Mouse (Mus musculus) left cerebral cortex, postnatal 14 days (tissue): ENCODE results near the gene Acot7. TPM values are rescaled to one million over a fixed set of nuclear protein-coding genes. Genes with fewer than 3 reads are reported as not detected.
A peak's percentile ranks its signal among the peaks of the same experiment; 100 is the strongest.
"Not testable (repeated sequence)": the region's sequence is repeated elsewhere in the genome, so short reads cannot be mapped to it uniquely, and the experiment has no call there.

Experiments
- DNase-seq, 2 experiments: peaks; one replicate each; pipeline ENCODE4 v3.0.0; 2021 to 2022; ENCODE audit warnings: low spot score in 2 of 2, mixed read lengths in 1 of 2
- intact Hi-C: fragments of 180-260 bp; cut with DNase I; formaldehyde crosslinking; loops from one replicate; pipeline ENCODE4 v1.15.1; 2025
- total RNA-seq, 2 experiments: library from RNA; stranded (reverse); gene quantifications; 2 replicates each; pipeline ENCODE4 v1.2.3; 2021

Gene Acot7
- total RNA-seq, 2 experiments from 2014 or later = 377 to 378 TPM

DNA sequence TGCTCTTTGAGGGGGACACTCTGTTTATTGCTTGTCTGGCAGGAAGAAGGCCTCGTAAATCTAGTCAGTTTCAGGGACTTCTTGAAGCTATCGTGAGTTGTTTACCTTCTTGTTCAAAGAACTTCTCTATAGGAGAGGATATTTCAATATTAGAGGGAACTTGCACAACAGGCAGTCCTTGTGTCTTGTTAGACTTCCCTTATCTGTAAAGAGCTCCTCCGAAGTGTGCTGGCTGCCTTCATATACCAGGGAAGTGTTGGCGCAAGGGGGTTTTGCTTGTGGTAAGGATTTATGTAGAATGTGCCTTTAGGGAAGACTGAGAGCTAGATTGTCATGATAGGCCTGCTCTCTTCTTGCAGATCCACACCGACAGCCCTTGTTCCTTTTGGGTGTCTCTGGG lies 46.2 kb downstream of the Acot7 start:
- DNase-seq = no peak
- intact Hi-C loops = no loop called here

DNA sequence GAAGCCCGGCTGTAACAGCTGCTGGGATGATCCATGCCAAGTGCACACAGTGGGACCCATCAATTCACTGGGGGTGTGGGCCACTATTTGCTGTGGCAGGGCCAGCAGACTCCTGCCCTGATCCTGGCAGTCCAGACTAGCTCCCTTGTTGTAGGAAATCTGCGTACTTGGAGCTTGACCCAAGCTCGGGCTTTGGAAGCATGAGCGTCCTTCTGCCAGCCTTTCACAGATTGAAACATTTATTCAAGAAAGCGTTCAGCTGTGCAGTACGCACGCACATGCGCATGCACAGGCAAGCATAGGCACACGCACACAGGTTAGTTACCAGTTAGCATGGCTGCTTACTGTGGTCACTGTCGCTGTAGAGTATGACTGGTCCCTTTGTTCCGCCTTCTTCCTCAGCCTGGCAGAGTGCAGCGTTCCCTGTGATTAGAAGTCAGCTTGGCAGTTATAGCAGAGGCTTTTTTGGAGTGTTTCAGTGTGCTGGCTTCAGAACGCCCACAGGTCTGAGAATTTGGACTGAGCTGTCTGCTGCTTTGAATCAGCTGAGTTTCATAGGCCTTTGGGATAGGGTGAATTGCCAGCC lies 49.1 kb downstream of the Acot7 start:
- intact Hi-C loops = loop anchor here (5.0 kb wide), 1 partner anchor 35 kb away; no protein-coding TSS in a partner anchor
- peak; percentile 67 to 88 for DNase-seq

GRCm38 (mm10) chr4:152227749-152228527 lies 50.0 kb downstream of the Acot7 start:
- intact Hi-C loops = loop anchor here (5.0 kb wide), 1 partner anchor 34 kb away; no protein-coding TSS in a partner anchor
- DNase-seq = no peak

DNA sequence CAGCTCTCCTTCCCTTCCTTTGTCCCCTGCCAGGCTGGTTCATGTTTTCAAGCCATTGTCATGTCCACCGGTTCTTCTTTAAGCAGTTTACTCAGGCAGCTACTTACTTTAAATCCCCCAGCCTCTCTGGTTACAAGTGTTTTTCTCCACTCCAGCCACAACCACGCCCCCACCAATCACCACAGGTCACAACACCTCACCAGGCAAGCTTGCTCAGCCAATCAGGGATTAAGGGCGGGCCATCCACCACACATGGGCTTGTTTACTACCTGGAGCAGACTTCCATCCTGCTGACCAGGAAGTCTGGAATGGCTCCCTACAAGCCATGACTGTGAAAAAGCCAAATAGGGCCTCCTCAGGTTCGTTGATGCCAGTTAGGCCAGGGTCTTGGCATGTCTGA lies 52.4 kb downstream of the Acot7 start:
- DNase-seq, intact Hi-C loops: not testable (repeated sequence)

DNA sequence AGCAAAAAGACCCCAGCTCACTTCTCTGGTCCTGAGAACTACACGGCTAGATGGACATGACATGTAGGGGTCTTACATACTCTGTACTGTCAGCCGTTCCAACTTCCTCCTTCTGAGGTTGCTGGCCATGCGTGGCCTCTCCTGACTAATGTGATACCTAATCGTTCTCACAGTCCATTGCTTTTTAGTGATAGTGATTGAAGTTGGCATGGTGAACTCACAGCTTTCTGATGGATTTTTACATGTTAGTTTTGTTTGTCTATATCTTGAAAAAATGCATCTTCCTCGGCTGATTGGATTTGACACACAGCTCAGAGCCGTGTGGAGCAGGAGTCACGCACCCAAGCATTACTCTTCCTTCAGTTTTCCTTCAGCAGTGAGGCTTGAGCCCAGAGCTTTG lies 53.4 kb downstream of the Acot7 start:
- intact Hi-C loops = no loop called here
- no peak for DNase-seq

GRCm38 (mm10) chr4:152232411-152232903 lies 54.5 kb downstream of the Acot7 start:
- DNase-seq = no peak
- intact Hi-C loops = no loop called here

- DNase-seq = no peak
- intact Hi-C loops = no loop called here
Observed at GRCm38 (mm10) chr4:152239974-152240373, 62.0 kb downstream of the Acot7 start.

DNA sequence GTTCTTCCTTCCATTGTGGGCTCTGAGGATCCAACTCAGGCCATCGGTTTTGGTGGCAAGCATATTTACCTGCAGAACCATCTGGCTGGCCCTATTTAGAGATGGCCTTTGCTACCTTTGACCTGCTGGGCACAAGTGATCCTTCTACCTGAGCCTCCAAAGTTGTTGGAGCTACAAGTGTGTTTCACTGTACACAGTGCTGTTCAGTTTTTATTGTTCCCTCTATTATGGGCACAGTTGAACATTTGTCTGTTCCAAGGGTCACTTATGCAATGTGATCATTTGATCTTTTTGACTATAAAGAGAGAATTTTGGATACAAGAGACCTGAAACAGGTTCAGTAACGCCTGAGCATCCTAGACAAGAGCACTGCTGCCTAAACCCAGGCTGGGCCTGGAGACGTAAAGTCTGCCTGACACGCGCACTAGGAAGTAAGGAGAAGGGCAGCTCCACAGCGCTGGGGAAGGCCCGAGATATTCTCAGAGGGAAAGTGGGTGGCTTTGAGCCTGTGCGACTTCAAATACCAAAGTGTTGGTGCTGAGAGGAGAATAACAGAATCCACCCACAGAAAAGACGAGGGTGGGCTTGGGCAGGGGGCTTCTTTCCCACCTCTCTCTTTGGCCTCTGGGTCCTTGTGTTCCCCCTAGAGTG lies 65.4 kb downstream of the Acot7 start:
- DNase-seq = peak in 1 of 2 experiments; percentile 46
- intact Hi-C loops = no loop called here

DNA sequence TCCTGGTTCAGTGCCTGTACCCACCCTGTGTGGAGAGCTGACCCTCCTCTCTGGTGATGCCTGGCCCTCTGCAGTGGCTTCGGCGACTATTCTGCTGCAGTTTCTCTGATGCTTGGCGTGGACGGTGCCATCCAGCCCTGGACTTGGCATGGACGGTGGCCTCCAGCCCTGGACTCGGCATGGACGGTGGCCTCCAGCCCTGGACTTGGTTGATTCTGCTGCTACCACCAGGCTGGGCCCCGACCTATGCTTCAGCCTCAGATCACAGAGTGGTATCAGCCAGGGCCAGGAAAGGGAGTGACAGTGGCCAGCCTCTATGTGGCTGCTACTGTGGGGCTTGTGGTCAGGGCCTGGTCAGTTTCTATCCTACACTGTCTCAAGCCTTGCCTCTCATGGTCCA lies 66.0 kb downstream of the Acot7 start:
- intact Hi-C loops = no loop called here
- DNase-seq = no peak

DNA sequence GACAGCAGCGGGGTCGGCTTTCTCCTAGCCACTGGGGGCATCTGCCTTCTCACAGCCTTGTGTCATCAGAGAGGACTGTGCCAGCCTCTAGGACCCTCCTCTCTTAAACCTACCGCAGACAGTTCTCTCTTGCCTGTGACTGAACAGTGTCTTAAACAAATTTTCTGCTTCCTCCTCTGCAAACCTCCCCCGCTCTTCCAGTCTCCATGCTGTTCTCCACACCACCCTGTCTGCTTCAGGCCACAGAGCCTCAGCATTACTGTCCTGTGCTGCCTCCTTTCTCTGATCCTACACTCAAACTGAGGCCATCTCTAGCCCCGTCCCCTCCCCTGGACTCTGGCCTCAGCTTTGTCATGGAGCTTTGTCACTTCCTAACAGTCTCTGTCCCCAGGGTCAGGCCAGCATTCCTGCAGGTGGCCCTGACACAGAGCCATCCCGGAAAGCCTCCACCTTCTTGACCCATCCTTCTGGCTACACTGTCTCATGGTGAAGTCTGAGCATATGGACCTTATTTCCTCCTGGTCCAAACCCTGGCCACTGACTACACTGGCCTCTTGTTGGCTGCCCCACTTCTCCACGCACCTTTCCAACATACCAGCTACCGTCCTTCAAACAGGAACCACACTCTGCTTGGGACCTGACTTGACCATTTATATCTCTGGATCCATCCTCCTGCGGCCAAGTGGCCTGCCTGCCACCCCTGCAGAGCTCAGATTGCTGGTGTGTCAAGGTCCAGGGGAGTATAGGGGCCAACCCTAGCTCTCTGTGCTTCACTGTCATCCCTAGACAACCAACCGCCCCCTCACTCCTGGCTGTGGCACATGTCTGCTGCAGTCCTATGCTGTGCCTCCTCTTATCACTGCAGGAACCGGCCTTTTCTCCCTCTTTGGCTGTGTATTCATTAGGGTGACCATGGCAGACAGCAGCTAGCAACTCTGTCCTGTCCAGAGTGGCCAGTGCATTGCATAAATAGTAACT lies 66.9 kb downstream of the Acot7 start:
- intact Hi-C loops = no loop called here
- no peak for DNase-seq

DNA sequence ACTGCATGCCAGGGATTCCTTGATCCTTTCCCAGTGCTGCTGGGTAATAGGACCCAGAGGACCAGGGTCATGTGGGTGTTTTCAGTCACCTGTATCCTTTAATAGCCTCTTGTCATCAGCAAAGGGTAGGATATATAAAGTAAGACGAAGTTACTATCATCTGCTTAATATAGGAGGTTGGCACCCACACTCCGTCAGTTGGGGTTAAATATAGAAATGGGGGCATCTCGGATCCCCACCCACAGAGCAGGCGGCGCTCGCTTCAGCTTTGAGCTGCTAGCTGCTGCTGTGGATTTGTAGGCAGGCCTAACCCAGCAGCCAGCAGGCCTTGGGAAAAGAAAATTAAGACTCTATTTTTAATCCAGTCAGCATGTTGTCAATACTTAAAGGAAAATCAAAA lies 68.1 kb downstream of the Acot7 start:
- DNase-seq = peak; percentile 80 to 84

GRCm38 (mm10) chr4:152247195-152247594 lies 69.3 kb downstream of the Acot7 start:
- intact Hi-C loops = no loop called here

More for the DNA sequence above, 68.1 kb downstream of the Acot7 start:
- intact Hi-C loops = no loop called here

GRCm38 (mm10) chr4:152250615-152251014 lies 72.7 kb downstream of the Acot7 start:
- no peak for DNase-seq
- intact Hi-C loops = no loop called here

More at GRCm38 (mm10) chr4:152247195-152247594, 69.3 kb downstream of the Acot7 start:
- DNase-seq = no peak

DNA sequence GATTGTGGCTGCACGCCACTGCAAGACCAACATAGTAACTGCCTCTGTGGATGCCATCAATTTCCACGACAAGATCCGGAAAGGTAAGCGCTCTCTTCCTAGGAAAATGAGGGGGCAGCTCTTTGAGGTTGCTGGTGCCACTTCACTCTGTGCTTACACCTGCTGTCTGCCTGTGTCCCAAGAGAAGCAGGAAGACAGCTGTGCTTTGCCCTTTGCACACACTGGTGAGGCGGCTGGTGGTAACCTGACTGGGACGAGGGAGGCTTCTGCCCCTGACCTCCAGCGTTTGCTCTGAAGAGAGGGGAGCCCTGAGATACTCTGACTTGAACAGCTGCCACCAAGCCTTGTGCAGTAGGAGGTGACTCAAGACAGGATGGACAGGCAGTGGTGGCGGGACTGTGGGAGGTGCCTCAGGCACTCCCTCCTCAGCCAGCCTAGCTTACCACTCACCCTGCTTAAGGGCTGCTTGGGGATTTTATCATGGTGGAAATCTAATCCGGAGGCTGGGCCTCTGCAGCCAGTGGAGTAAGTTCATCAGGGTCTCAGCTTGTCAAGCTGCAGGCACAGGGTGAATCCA lies 75.3 kb downstream of the Acot7 start:
- intact Hi-C loops = no loop called here
- no peak for DNase-seq

DNA sequence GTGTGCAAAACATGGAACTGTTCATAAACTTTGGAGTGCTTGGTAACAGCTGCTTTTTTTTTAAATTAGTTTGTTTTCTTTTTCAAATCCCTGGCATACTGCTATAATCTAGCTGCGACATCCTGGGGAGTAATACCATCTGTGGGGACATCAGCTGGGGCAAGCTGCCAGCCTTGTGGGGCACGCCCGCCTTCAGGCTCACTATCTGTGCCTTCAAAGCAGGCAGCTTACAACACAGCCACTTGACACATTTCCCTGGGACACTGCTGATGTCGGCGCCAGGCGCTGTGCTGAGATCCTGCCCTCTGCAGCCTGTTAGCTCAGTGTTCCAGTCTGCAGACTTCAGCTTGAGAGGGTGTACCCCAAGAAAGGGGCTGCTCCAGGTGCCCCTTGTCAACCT lies 79.1 kb downstream of the Acot7 start:
- intact Hi-C loops = no loop called here

DNA sequence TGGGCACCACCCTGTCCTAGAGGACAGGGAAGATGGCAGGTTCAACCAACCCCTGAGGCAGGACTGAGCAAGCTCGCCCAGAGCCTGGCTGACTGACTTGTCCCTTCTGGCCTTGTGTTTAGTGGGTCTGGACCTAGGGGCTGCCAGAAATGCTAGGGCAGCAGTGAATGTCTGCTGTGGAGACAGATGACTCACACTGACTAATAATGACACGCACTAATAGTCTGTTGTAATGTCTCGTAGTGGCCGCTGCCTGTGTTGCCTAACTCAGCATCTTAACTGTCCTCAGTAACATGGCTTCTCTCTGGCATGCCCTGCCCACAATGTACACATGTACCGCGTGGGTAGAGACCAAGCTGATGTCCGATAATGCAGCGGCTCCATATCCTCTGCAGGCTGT lies 82.5 kb downstream of the Acot7 start:
- DNase-seq = no peak
- intact Hi-C loops = loop anchor here (5.0 kb wide), 1 partner anchor 33 kb away; no protein-coding TSS in a partner anchor

More for the DNA sequence above, 79.1 kb downstream of the Acot7 start:
- DNase-seq = peak; percentile 74 to 84

- DNase-seq = no peak
Observed at GRCm38 (mm10) chr4:152262187-152262586, 84.3 kb downstream of the Acot7 start.

GRCm38 (mm10) chr4:152263089-152263488 lies 85.2 kb downstream of the Acot7 start:
- intact Hi-C loops = loop anchor here (5.0 kb wide), 1 partner anchor 36 kb away; no protein-coding TSS in a partner anchor
- DNase-seq = no peak

More at GRCm38 (mm10) chr4:152262187-152262586, 84.3 kb downstream of the Acot7 start:
- intact Hi-C loops = loop anchor here (5.0 kb wide), 1 partner anchor 35 kb away; no protein-coding TSS in a partner anchor
